Mouse (Mus musculus): ENCODE measurements around the gene Rbms1.

- TF ChIP-seq CTCF (IDR thresholded peaks at IDR 0.05; ENCODE audit: control insufficient read depth, insufficient read depth, low read length): no peak
- no peak for TF ChIP-seq POLR2A (IDR thresholded peaks at IDR 0.05; ENCODE audit: borderline replicate concordance, control insufficient read depth, low read depth, low read length)
These were observed 85.2 kb downstream of the Rbms1 start for GRCm38 (mm10) chr2:60877543-60878386.

Data from bone marrow, adult 2 months (tissue).